Mouse (Mus musculus) G1E (cell line): ENCODE results near the gene Tmbim7. TPM values are rescaled to one million over a fixed set of nuclear protein-coding genes. Genes with fewer than 3 reads are reported as not detected.
"Not testable (repeated sequence)": the region's sequence is repeated elsewhere in the genome, so short reads cannot be mapped to it uniquely, and the experiment has no call there.

ENCODE experiments used
- ATAC-seq: 2 replicates; pipeline ENCODE4 v1.8.0; 2016; ENCODE audit warnings: mild to moderate bottlenecking; ENCODE audit not compliant: insufficient number of reproducible peaks, poor library complexity, low FRiP score, severe bottlenecking; ENCODE audit errors: extremely low read depth
- DNase-seq: peaks from one replicate; pipeline ENCODE4 v3.0.0; 2012; ENCODE audit warnings: low spot score
- H3K27me3 ChIP-seq: 2 replicates; pipeline ENCODE4 v1.6.1; 2012; ENCODE audit warnings: mild to moderate bottlenecking, low read length, inconsistent platforms; ENCODE audit not compliant: insufficient read depth
- H3K36me3 ChIP-seq: replicated peaks from 2 replicates; pipeline ENCODE3; 2012; ENCODE audit warnings: mild to moderate bottlenecking, inconsistent platforms
- H3K4me1 ChIP-seq: 2 replicates; pipeline ENCODE4 v1.6.1; 2012; ENCODE audit warnings: low read depth, low read length, inconsistent platforms, mixed read lengths; ENCODE audit not compliant: insufficient read depth
- H3K4me3 ChIP-seq: 2 replicates; pipeline ENCODE4 v1.5.1; 2012; ENCODE audit warnings: low read depth, mild to moderate bottlenecking, inconsistent platforms, low read length, moderate library complexity, mixed read lengths
- H3K9me3 ChIP-seq: replicated peaks from 2 replicates; pipeline ENCODE4 v1.6.1; 2012; ENCODE audit warnings: inconsistent platforms
- CTCF ChIP-seq: IDR thresholded peaks from 2 replicates; pipeline ENCODE4 v1.5.1; 2012; ENCODE audit warnings: low read depth, low read length, inconsistent platforms, mixed read lengths
- GATA1 ChIP-seq: IDR thresholded peaks from 2 replicates; pipeline ENCODE4 v1.6.1; 2012; ENCODE audit warnings: borderline replicate concordance, low read length, inconsistent platforms, mixed read lengths
- GATA2 ChIP-seq: IDR thresholded peaks from 2 replicates; pipeline ENCODE4 v1.6.1; 2012; ENCODE audit warnings: low read depth, low read length, inconsistent platforms, borderline replicate concordance
- POLR2AphosphoS5 ChIP-seq: IDR thresholded peaks from 2 replicates; pipeline ENCODE4 v1.6.1; 2012; ENCODE audit warnings: low read depth, low read length, inconsistent platforms; ENCODE audit not compliant: insufficient replicate concordance
- TAL1 ChIP-seq: conservative IDR thresholded peaks from 2 replicates; pipeline ENCODE4 v1.6.1; 2012; ENCODE audit warnings: low read depth, low read length, inconsistent platforms, mixed read lengths
- polyA plus RNA-seq: library from polyadenylated mRNA; stranded (reverse); fragments of >175 nt; gene quantifications from 2 replicates; pipeline ENCODE4 v1.2.3, GENCODE M21; 2012
- total RNA-seq, 2 experiments: library from RNA; stranded (forward) in 1 of 2; stranded (reverse) in 1 of 2; fragments of 200-1000 nt in 1 of 2; fragments of >200 nt in 1 of 2; fragmentation: Nextera tagmentation in 1 of 2; gene quantifications; 2 replicates each; pipeline ENCODE4 v1.2.3; 2014 to 2017

Tmbim7 gene
- not detected in 2 replicates for total RNA-seq (2014; fragmentation: Nextera tagmentation)
- not detected in 2 replicates for total RNA-seq (2017)
- polyA plus RNA-seq: not detected in 2 replicates

- DNase-seq (no peak), ATAC-seq (no peak)
- H3K9me3 ChIP-seq: no peaks in the 10 kb centered on the region
- H3K4me3 ChIP-seq: no peak within 1 kb of the TSS
- H3K4me1 ChIP-seq: peaks cover 19% of the 10 kb centered on the region
- no peaks in the 10 kb centered on the region for H3K27me3 ChIP-seq
- TF ChIP-seq GATA2: no peak
- no peaks in the 10 kb centered on the region for H3K36me3 ChIP-seq
Observed at GRCm38 (mm10) chr5:3650881-3651280, at the start of gene Tmbim7. Gene Tmbim7, plus strand, starts transcription at chr5:3651181.

- ATAC-seq (no peak), DNase-seq (no peak)
- no peaks in the 10 kb centered on the region for H3K9me3 ChIP-seq
- H3K27me3 ChIP-seq: no peaks in the 10 kb centered on the region
- no peak overlapping the region for H3K4me3 ChIP-seq
- H3K4me1 ChIP-seq: no peaks in the 10 kb centered on the region
- H3K36me3 ChIP-seq: peaks cover 64% of the 10 kb centered on the region
- no peak for TF ChIP-seq GATA1
- TF ChIP-seq TAL1: no peak
- TF ChIP-seq CTCF: no peak
- TF ChIP-seq GATA2: no peak
- TF ChIP-seq POLR2AphosphoS5: no peak
Observed at GRCm38 (mm10) chr5:3607114-3607513, 43.9 kb upstream of the Tmbim7 start.

- Histone ChIP-seq H3K4me3 (no peak overlapping the region), H3K36me3 (peaks cover 63% of the 10 kb centered on the region), H3K9me3 (no peaks in the 10 kb centered on the region), H3K4me1 (no peaks in the 10 kb centered on the region), H3K27me3 (no peaks in the 10 kb centered on the region)
- DNase-seq: no peak
- TF ChIP-seq GATA2 (no peak), TAL1 (no peak), GATA1 (no peak)
- ATAC-seq: no peak
Observed at GRCm38 (mm10) chr5:3609241-3609640, 41.7 kb upstream of the Tmbim7 start.

- not testable (repeated sequence) for DNase-seq, H3K9me3 ChIP-seq, H3K4me3 ChIP-seq, H3K4me1 ChIP-seq, H3K27me3 ChIP-seq, ATAC-seq
- H3K36me3 ChIP-seq: peaks cover 57% of the 10 kb centered on the region
Observed at GRCm38 (mm10) chr5:3611835-3612234, 39.1 kb upstream of the Tmbim7 start.

GRCm38 (mm10) chr5:3620486-3620885 lies 30.5 kb upstream of the Tmbim7 start:
- no peak overlapping the region for H3K4me3 ChIP-seq
- no peaks in the 10 kb centered on the region for H3K4me1 ChIP-seq
- TF ChIP-seq POLR2AphosphoS5 (no peak), GATA2 (no peak), TAL1 (no peak)
- no peaks in the 10 kb centered on the region for H3K9me3 ChIP-seq
- DNase-seq (no peak), ATAC-seq (no peak)
- no peaks in the 10 kb centered on the region for H3K27me3 ChIP-seq
- H3K36me3 ChIP-seq: peaks cover 75% of the 10 kb centered on the region

- Histone ChIP-seq H3K27me3 (no peaks in the 10 kb centered on the region), H3K9me3 (no peaks in the 10 kb centered on the region), H3K4me3 (no peak overlapping the region), H3K36me3 (peaks cover 71% of the 10 kb centered on the region), H3K4me1 (peaks cover 15% of the 10 kb centered on the region)
- TF ChIP-seq GATA2 (no peak), CTCF (no peak), TAL1 (no peak), POLR2AphosphoS5 (no peak), GATA1 (no peak)
- ATAC-seq: no peak
- no peak for DNase-seq
Observed at GRCm38 (mm10) chr5:3630055-3630454, 20.9 kb upstream of the Tmbim7 start.

- H3K9me3 ChIP-seq: no peaks in the 10 kb centered on the region
- no peaks in the 10 kb centered on the region for H3K27me3 ChIP-seq
- H3K36me3 ChIP-seq: peaks cover 68% of the 10 kb centered on the region
- H3K4me1 ChIP-seq: peaks cover 18% of the 10 kb centered on the region
- no peak for TF ChIP-seq POLR2AphosphoS5
- no peak for TF ChIP-seq GATA1
- no peak for TF ChIP-seq CTCF
- no peak for TF ChIP-seq GATA2
- TF ChIP-seq TAL1: no peak
- no peak overlapping the region for H3K4me3 ChIP-seq
- DNase-seq (no peak), ATAC-seq (no peak)
Observed at GRCm38 (mm10) chr5:3631512-3632271, 19.3 kb upstream of the Tmbim7 start.
